Mouse (Mus musculus) T-helper 1 cell (primary cell): Measurements from ENCODE around the gene Fkbpl.

Source experiments
- in situ Hi-C: fragments of 300-600 bp; cut with MboI, MseI; formaldehyde crosslinking; loops from one replicate; pipeline ENCODE4 v1.15.1; 2025; ENCODE audit warnings: high pct_unique_total_duplicates

The Fkbpl gene

GRCm38 (mm10) chr17:34626062-34626772 is 18.3 kb upstream of the Fkbpl start:
- in situ Hi-C loops: loop anchor here (25.0 kb wide), 1 partner anchor 486 kb away; the partner anchor contains the start of genes Csnk2b, Gpank1, Ly6g5b and Ly6g5c

- in situ Hi-C loops: loop anchor here (25.0 kb wide), 1 partner anchor 486 kb away; the partner anchor contains the start of genes Csnk2b, Gpank1, Ly6g5b and Ly6g5c
These were observed 17.8 kb upstream of the Fkbpl start for GRCm38 (mm10) chr17:34626773-34627092.

- in situ Hi-C loops: loop anchor here (25.0 kb wide), 1 partner anchor 485 kb away; the partner anchor contains the start of genes Csnk2b, Gpank1, Ly6g5b and Ly6g5c
These were observed 17.2 kb upstream of the Fkbpl start for GRCm38 (mm10) chr17:34627093-34627942.

GRCm38 (mm10) chr17:34627943-34628643 is 16.5 kb upstream of the Fkbpl start, which contains the start of gene Ppt2:
Gene Ppt2 (minus strand): TSS chr17:34628510.
- in situ Hi-C loops: loop anchor here (25.0 kb wide), 1 partner anchor 484 kb away; the partner anchor contains the start of genes Csnk2b, Gpank1, Ly6g5b and Ly6g5c

- in situ Hi-C loops: loop anchor here (25.0 kb wide), 1 partner anchor 484 kb away; the partner anchor contains the start of genes Csnk2b, Gpank1, Ly6g5b and Ly6g5c
These were observed 16.0 kb upstream of the Fkbpl start for GRCm38 (mm10) chr17:34628644-34628967.

GRCm38 (mm10) chr17:34629221-34629751 is 15.3 kb upstream of the Fkbpl start, which contains the start of gene Prrt1:
Gene Prrt1 (plus strand): TSS chr17:34629533.
- in situ Hi-C loops: loop anchor here (25.0 kb wide), 1 partner anchor 483 kb away; the partner anchor contains the start of genes Csnk2b, Gpank1, Ly6g5b and Ly6g5c

GRCm38 (mm10) chr17:34629796-34630603 is 14.6 kb upstream of the Fkbpl start:
- in situ Hi-C loops: loop anchor here (10.0 to 25.0 kb wide), 2 partner anchors 305 to 482 kb away; partner anchors contain the start of genes Csnk2b, Gpank1, Ly6g5b and Ly6g5c

- in situ Hi-C loops: loop anchor here (10.0 to 25.0 kb wide), 2 partner anchors 304 to 481 kb away; partner anchors contain the start of genes Csnk2b, Gpank1, Ly6g5b and Ly6g5c
These were observed 13.7 kb upstream of the Fkbpl start for GRCm38 (mm10) chr17:34630761-34631301.

GRCm38 (mm10) chr17:34631647-34632046 is 12.9 kb upstream of the Fkbpl start:
- in situ Hi-C loops: loop anchor here (10.0 to 25.0 kb wide), 2 partner anchors 303 to 481 kb away; partner anchors contain the start of genes Csnk2b, Gpank1, Ly6g5b and Ly6g5c

GRCm38 (mm10) chr17:34632261-34632691 is 12.3 kb upstream of the Fkbpl start:
- in situ Hi-C loops: loop anchor here (10.0 to 25.0 kb wide), 2 partner anchors 303 to 480 kb away; partner anchors contain the start of genes Csnk2b, Gpank1, Ly6g5b and Ly6g5c

- in situ Hi-C loops: loop anchor here (10.0 to 25.0 kb wide), 2 partner anchors 299 to 477 kb away; partner anchors contain the start of genes Csnk2b, Gpank1, Ly6g5b and Ly6g5c
These were observed 8.9 kb upstream of the Fkbpl start for GRCm38 (mm10) chr17:34635671-34636070.

GRCm38 (mm10) chr17:34637459-34637858 is 7.1 kb upstream of the Fkbpl start:
- in situ Hi-C loops: loop anchor here (10.0 to 25.0 kb wide), 2 partner anchors 297 to 475 kb away; partner anchors contain the start of genes Csnk2b, Gpank1, Ly6g5b and Ly6g5c

- in situ Hi-C loops: loop anchor here (10.0 to 25.0 kb wide), 2 partner anchors 295 to 473 kb away; partner anchors contain the start of genes Csnk2b, Gpank1, Ly6g5b and Ly6g5c
These were observed 4.9 kb upstream of the Fkbpl start for GRCm38 (mm10) chr17:34639461-34640255.

- in situ Hi-C loops: loop anchor here (25.0 kb wide), 1 partner anchor 471 kb away; the partner anchor contains the start of genes Csnk2b, Gpank1, Ly6g5b and Ly6g5c
These were observed 3.6 kb upstream of the Fkbpl start for GRCm38 (mm10) chr17:34640778-34641601.

GRCm38 (mm10) chr17:34641945-34642344 is 2.6 kb upstream of the Fkbpl start:
- in situ Hi-C loops: loop anchor here (25.0 kb wide), 1 partner anchor 470 kb away; the partner anchor contains the start of genes Csnk2b, Gpank1, Ly6g5b and Ly6g5c

GRCm38 (mm10) chr17:34643379-34643778 is 1.2 kb upstream of the Fkbpl start:
- in situ Hi-C loops: loop anchor here (25.0 kb wide), 1 partner anchor 469 kb away; the partner anchor contains the start of genes Csnk2b, Gpank1, Ly6g5b and Ly6g5c

- in situ Hi-C loops: loop anchor here (25.0 kb wide), 1 partner anchor 468 kb away; the partner anchor contains the start of genes Csnk2b, Gpank1, Ly6g5b and Ly6g5c
These were observed 620 bp upstream of the Fkbpl start for GRCm38 (mm10) chr17:34643944-34644343.
